7 mouse cellular contexts compared by ENCODE assay signal in the genomic region with DNA sequence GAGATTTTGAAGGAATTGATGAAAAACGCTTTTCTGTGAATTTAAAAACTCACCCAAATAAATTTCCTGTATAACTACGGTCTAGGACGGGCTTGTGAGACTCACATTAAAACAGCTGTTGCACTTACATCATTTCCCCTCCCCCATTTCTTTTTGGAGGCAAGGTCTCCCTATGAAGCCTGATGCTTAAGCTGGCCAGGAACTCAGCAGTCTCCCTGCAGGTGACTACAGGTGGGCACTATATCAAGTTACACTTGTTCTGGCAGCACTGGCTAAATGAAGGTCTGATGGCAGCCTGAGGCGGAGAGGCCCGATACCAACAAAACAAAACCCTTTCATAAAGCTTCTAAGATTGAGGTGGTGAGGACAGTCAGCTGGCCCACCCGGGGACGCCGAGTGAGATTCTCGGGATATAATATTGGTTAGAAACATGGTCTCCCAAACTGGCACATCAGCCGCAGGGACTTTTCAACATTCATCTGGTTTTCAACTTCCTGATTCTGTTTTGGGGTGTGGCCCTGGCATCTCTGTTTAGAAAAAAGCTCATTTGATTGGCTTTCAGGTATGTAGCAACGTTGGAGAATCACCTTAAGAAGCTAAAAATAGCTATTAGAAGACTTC. TPM values are rescaled to one million over a fixed set of nuclear protein-coding genes. Genes with fewer than 3 reads are reported as not detected.
DNase-seq lines count a peak whose midpoint lies in the region; ATAC-seq and TF ChIP-seq lines count a peak whose summit lies in the region.

No protein-coding gene starts in this region.

- no peaks in the 10 kb centered on the region for H3K27me3 ChIP-seq in forebrain, embryonic 11.5 days (ENCODE audit: control insufficient read depth, insufficient read depth, low read length)
- H3K27me3 ChIP-seq in hindbrain, postnatal 0 days (ENCODE audit: insufficient read depth, low read length) = no peaks in the 10 kb centered on the region
- H3K27me3 ChIP-seq in liver, embryonic 13.5 days = no peaks in the 10 kb centered on the region

- no peak for TF ChIP-seq CTCF in bone marrow macrophage, adult 2 months (IDR thresholded peaks at IDR 0.05; ENCODE audit: low read depth, low read length)
- TF ChIP-seq CTCF in hindbrain, postnatal 0 days (IDR thresholded peaks at IDR 0.05; ENCODE audit: low read depth) = no peak

- peak overlapping the region; percentile 75 for H3K27ac ChIP-seq in bone marrow macrophage, adult 2 months (ENCODE audit: insufficient read depth, low read depth, low read length)
- H3K27ac ChIP-seq in forebrain, embryonic 11.5 days (ENCODE audit: low read depth, low read length) = peak overlapping the region; percentile 94
- peak overlapping the region; percentile 96 for H3K27ac ChIP-seq in hindbrain, postnatal 0 days
- H3K27ac ChIP-seq in liver, embryonic 13.5 days = peak overlapping the region; percentile 89

- peak overlapping the region; percentile 93 for H3K9ac ChIP-seq in forebrain, embryonic 11.5 days (ENCODE audit: low read length)
- H3K9ac ChIP-seq in hindbrain, postnatal 0 days (replicated peaks; ENCODE audit: low read length) = peak overlapping the region; percentile 98
- H3K9ac ChIP-seq in liver, embryonic 13.5 days = peak overlapping the region; percentile 99

- H3K4me1 ChIP-seq in bone marrow macrophage, adult 2 months (ENCODE audit: control insufficient read depth, insufficient read depth, low read length) = peaks cover 14% of the 10 kb centered on the region
- H3K4me1 ChIP-seq in forebrain, embryonic 11.5 days (replicated peaks; ENCODE audit: control insufficient read depth, insufficient read depth, low read length) = peaks cover 6% of the 10 kb centered on the region
- H3K4me1 ChIP-seq in hindbrain, postnatal 0 days (ENCODE audit: insufficient read depth, low read length) = peaks cover 17% of the 10 kb centered on the region
- peaks cover 30% of the 10 kb centered on the region for H3K4me1 ChIP-seq in liver, embryonic 13.5 days (replicated peaks)

- WGBS in forebrain, embryonic 11.5 days = 11% methylated on average over 11 of the region's 11 CpGs
- WGBS in hindbrain, postnatal 0 days = 12% methylated on average over 11 of the region's 11 CpGs
- 16% methylated on average over 11 of the region's 11 CpGs for WGBS in liver, embryonic 13.5 days (ENCODE audit: insufficient replicate concordance)

- peak overlapping the region; percentile 87 for H3K4me3 ChIP-seq in bone marrow macrophage, adult 2 months (ENCODE audit: insufficient read depth, low read length)
- H3K4me3 ChIP-seq in forebrain, embryonic 11.5 days (ENCODE audit: low read depth, low read length) = peak overlapping the region; percentile 86
- peak overlapping the region; percentile 100 for H3K4me3 ChIP-seq in hindbrain, postnatal 0 days (ENCODE audit: low read length)
- H3K4me3 ChIP-seq in liver, embryonic 13.5 days (replicated peaks) = peak overlapping the region; percentile 100

- peak; percentile 2 for DNase-seq in retina, adult 2 months (ENCODE audit: low read depth, low spot score)
- DNase-seq in retina, postnatal 1 day = no peak
- peak; percentile 55 for DNase-seq in forebrain, embryonic 11.5 days (ENCODE audit: low spot score)
- peak; percentile 33 for DNase-seq in hindbrain, postnatal 0 days (ENCODE audit: low spot score)
- DNase-seq in liver, embryonic 13.5 days = no peak
- DNase-seq in retina, embryonic 14.5 days (ENCODE audit: low spot score) = peak; percentile 22

- no peak for TF ChIP-seq POLR2A in bone marrow macrophage, adult 2 months (IDR thresholded peaks at IDR 0.05; ENCODE audit: borderline replicate concordance, low read depth, low read length)

- no peak for ATAC-seq in forebrain, embryonic 11.5 days (replicated peaks; ENCODE audit: low FRiP score)
- peak; percentile 1 for ATAC-seq in hindbrain, postnatal 0 days
- no peak for ATAC-seq in liver, embryonic 13.5 days (ENCODE audit: low read depth)

- H3K4me2 ChIP-seq in forebrain, embryonic 11.5 days (ENCODE audit: low read depth, low read length, severe bottlenecking) = peak overlapping the region; percentile 82
- peak overlapping the region; percentile 62 for H3K4me2 ChIP-seq in hindbrain, postnatal 0 days (ENCODE audit: low read depth, low read length)
- peak overlapping the region; percentile 78 for H3K4me2 ChIP-seq in liver, embryonic 13.5 days

- H3K9me3 ChIP-seq in forebrain, embryonic 11.5 days (ENCODE audit: control insufficient read depth, low read length) = no peaks in the 10 kb centered on the region
- H3K9me3 ChIP-seq in hindbrain, postnatal 0 days (ENCODE audit: low read length) = no peaks in the 10 kb centered on the region
- H3K9me3 ChIP-seq in liver, embryonic 13.5 days (replicated peaks) = no peaks in the 10 kb centered on the region

- no peaks in the 10 kb centered on the region for H3K36me3 ChIP-seq in forebrain, embryonic 11.5 days (ENCODE audit: control insufficient read depth, insufficient read depth, low read length)
- no peaks in the 10 kb centered on the region for H3K36me3 ChIP-seq in hindbrain, postnatal 0 days (ENCODE audit: insufficient read depth, low read length)
- H3K36me3 ChIP-seq in liver, embryonic 13.5 days = peaks cover 10% of the 10 kb centered on the region

RNA-seq across cellular contexts. Expression of a gene that starts 0.4 kb away (rescaled TPM):
- polyA plus RNA-seq in bone marrow macrophage, adult 2 months (2012; ENCODE audit: insufficient read depth, insufficient read length, missing spikeins) = 23.3 and 24.5 TPM in 2 replicates
- 32.8 and 41.5 TPM in 2 replicates for polyA plus RNA-seq in forebrain, embryonic 11.5 days (2014; fragmentation: Nextera tagmentation; extraction: Ambion mirVana)
- total RNA-seq in hindbrain, postnatal 0 days (2014; rRNA removed) = 45.9 and 63.3 TPM in 2 replicates
- polyA plus RNA-seq in hindbrain, postnatal 0 days (2015; fragmentation: Nextera tagmentation; extraction: Ambion mirVana) = 19.3 and 19.9 TPM in 2 replicates
- polyA plus RNA-seq in liver, embryonic 13.5 days (2015; fragmentation: Nextera tagmentation; extraction: Ambion mirVana) = 7.2 and 7.6 TPM in 2 replicates

Comparison
In these comparisons a context has a peak if more than half of its experiments do, and no peak if none do; other contexts are left out.
1. DNase-seq: peak in retina, adult 2 months (single experiment), forebrain, embryonic 11.5 days (single experiment), hindbrain, postnatal 0 days (single experiment) and retina, embryonic 14.5 days (single experiment); none in retina, postnatal 1 day (single experiment) and liver, embryonic 13.5 days (single experiment).
2. Peak in every context shown above with its lines, with median percentiles within 50 percentile points of each other: H3K27ac ChIP-seq, H3K4me3 ChIP-seq, H3K4me2 ChIP-seq and H3K9ac ChIP-seq.